Mouse (Mus musculus): ENCODE data around the gene Odf3b.

DNA sequence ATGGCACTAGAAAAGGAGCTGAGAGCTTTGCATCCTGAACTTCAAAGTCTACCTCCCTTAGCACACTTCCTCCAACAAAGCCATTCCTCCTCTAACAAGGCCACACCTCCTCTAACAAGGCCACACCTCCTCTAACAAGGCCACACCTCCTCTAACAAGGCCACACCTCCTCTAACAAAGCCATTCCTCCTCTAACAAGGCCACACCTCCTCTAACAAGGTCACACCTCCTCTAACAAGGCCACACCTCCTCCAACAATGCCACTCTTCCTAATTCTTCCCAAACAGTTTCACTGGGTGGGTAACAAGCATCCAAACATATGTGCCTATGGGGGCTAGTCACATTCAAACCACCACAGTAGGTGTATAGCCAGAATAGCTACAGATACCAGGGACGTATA lies 23.4 kb upstream of the Odf3b start:
- no peak for TF ChIP-seq EP300 (optimal IDR thresholded peaks at IDR 0.05)
- TF ChIP-seq CTCF (IDR thresholded peaks at IDR 0.05; ENCODE audit: low read depth), result no peak
